Mouse (Mus musculus) kidney, adult 2 months (tissue): Measurements from ENCODE around the gene 1700123K08Rik. TPM values are rescaled to one million over a fixed set of nuclear protein-coding genes. Genes with fewer than 3 reads are reported as not detected.
"Not testable (repeated sequence)": the region's sequence is repeated elsewhere in the genome, so short reads cannot be mapped to it uniquely, and the experiment has no call there.

Experiments used
- DNase-seq: peaks from one replicate; pipeline ENCODE4 v3.0.0; 2021
- H3K27ac ChIP-seq: fragments of 200-500 bp; 2 replicates; pipeline ENCODE4 v1.5.1; 2012; ENCODE audit warnings: low read depth, low read length, control low read depth, inconsistent platforms; ENCODE audit not compliant: insufficient read depth
- H3K27me3 ChIP-seq: fragments of 200-500 bp; replicated peaks from 2 replicates; pipeline ENCODE4 v1.6.1; 2012; ENCODE audit warnings: mild to moderate bottlenecking, moderate library complexity, low read length, inconsistent platforms; ENCODE audit not compliant: control insufficient read depth, insufficient read depth
- H3K36me3 ChIP-seq: fragments of 200-500 bp; 2 replicates; pipeline ENCODE4 v1.6.1; 2012; ENCODE audit warnings: mild to moderate bottlenecking, moderate library complexity, low read length, inconsistent platforms; ENCODE audit not compliant: control insufficient read depth, insufficient read depth
- H3K4me1 ChIP-seq: fragments of 200-500 bp; 2 replicates; pipeline ENCODE4 v1.6.1; 2011; ENCODE audit warnings: low read length; ENCODE audit not compliant: control insufficient read depth, insufficient read depth
- H3K4me3 ChIP-seq: fragments of 200-500 bp; 2 replicates; pipeline ENCODE4 v1.5.1; 2011; ENCODE audit warnings: mild to moderate bottlenecking, low read depth, low read length, control low read depth; ENCODE audit not compliant: insufficient read depth
- CTCF ChIP-seq: fragments of 200-500 bp; conservative IDR thresholded peaks from 2 replicates; pipeline ENCODE4 v1.5.1; 2011; ENCODE audit warnings: low read depth, mild to moderate bottlenecking, control low read depth, low read length, moderate library complexity, mixed read lengths; ENCODE audit not compliant: insufficient read depth, insufficient read length
- POLR2A ChIP-seq: fragments of 200-500 bp; IDR thresholded peaks from one replicate; pipeline ENCODE4 v1.6.1; 2011; ENCODE audit warnings: low read depth, low read length, control low read depth
- WGBS: fragments of 180-500 bp; shearing (Covaris S2); methylation state at CpG from one replicate; pipeline ENCODE4 v1.1.7; 2018; 5-methylcytosine and 5-hydroxymethylcytosine counted together
- polyA plus RNA-seq: library from polyadenylated mRNA; depleted of rRNA; stranded (reverse); fragments of >200 nt; gene quantifications from 2 replicates; pipeline ENCODE4 v1.2.3, GENCODE M21; 2012; rRNA removed

Gene 1700123K08Rik
- polyA plus RNA-seq: not detected in 2 replicates

- H3K4me1 ChIP-seq: not testable (repeated sequence)
Observed at GRCm38 (mm10) chr5:138564612-138565011, at the start of gene 1700123K08Rik. TSS of gene 1700123K08Rik (minus strand) at chr5:138564712.

GRCm38 (mm10) chr5:138587396-138587795 is 22.9 kb upstream of the 1700123K08Rik start:
- Histone ChIP-seq H3K27me3 (no peaks in the 10 kb centered on the region), H3K36me3 (no peaks in the 10 kb centered on the region), H3K27ac (peak overlapping the region; percentile 35; the same call in 1 of the 2 replicates), H3K4me1 (peaks cover 4% of the 10 kb centered on the region; the same call in 1 of the 2 replicates), H3K4me3 (no peak overlapping the region)
- no peak for TF ChIP-seq POLR2A
- no peak for TF ChIP-seq CTCF
- DNase-seq: peak; percentile 78
- WGBS: 73% methylated on average over 6 of the region's 6 CpGs

More at GRCm38 (mm10) chr5:138564612-138565011, at the start of gene 1700123K08Rik:
- H3K27me3 ChIP-seq, DNase-seq, H3K36me3 ChIP-seq, H3K27ac ChIP-seq, H3K4me3 ChIP-seq: not testable (repeated sequence)
- WGBS: 68% methylated on average over 2 of the region's 2 CpGs

GRCm38 (mm10) chr5:138571623-138572022 is 7.1 kb upstream of the 1700123K08Rik start:
- Histone ChIP-seq H3K4me1 (no peaks in the 10 kb centered on the region), H3K36me3 (no peaks in the 10 kb centered on the region), H3K4me3 (no peak overlapping the region), H3K27ac (no peak overlapping the region), H3K27me3 (no peaks in the 10 kb centered on the region)
- no peak; the same call in 1 of the 2 replicates for TF ChIP-seq CTCF
- no peak for TF ChIP-seq POLR2A
- DNase-seq: peak; percentile 9
- 55% methylated on average over 4 of the region's 4 CpGs for WGBS

GRCm38 (mm10) chr5:138552718-138553117 is 11.8 kb downstream of the 1700123K08Rik start:
- 65% methylated on average over 1 of the region's 1 CpGs for WGBS
- H3K4me3 ChIP-seq: no peak overlapping the region
- no peaks in the 10 kb centered on the region for H3K4me1 ChIP-seq
- H3K27ac ChIP-seq: no peak overlapping the region
- H3K27me3 ChIP-seq: no peaks in the 10 kb centered on the region
- 0 out of 2 replicates have a peak, but pooled peaks have one; percentile 15 for TF ChIP-seq CTCF
- no peak for TF ChIP-seq POLR2A
- no peak for DNase-seq
- H3K36me3 ChIP-seq: no peaks in the 10 kb centered on the region

- 81% methylated on average over 1 of the region's 1 CpGs for WGBS
- H3K4me1 ChIP-seq: no peaks in the 10 kb centered on the region
- no peaks in the 10 kb centered on the region for H3K36me3 ChIP-seq
- H3K27ac ChIP-seq: no peak overlapping the region
- DNase-seq: no peak
- no peaks in the 10 kb centered on the region for H3K27me3 ChIP-seq
- no peak overlapping the region for H3K4me3 ChIP-seq
- TF ChIP-seq POLR2A (no peak), CTCF (no peak)
Observed at GRCm38 (mm10) chr5:138532491-138532890, 32.0 kb downstream of the 1700123K08Rik start.

Other genes with a start within 250 kb of the 1700123K08Rik start
- gene Pvrig, start 222.8 kb downstream of the 1700123K08Rik start, polyA plus RNA-seq: 0.11 and 0.33 TPM in 2 replicates
- 4.2 and 5.6 TPM in 2 replicates for gene Zfp157, start 123.2 kb downstream of the 1700123K08Rik start, polyA plus RNA-seq
- 5.0 and 7.1 TPM in 2 replicates for gene Zfp68, start 55.0 kb upstream of the 1700123K08Rik start, polyA plus RNA-seq
- 2.5 and 3.0 TPM in 2 replicates for gene A430033K04Rik, start 58.1 kb upstream of the 1700123K08Rik start, polyA plus RNA-seq
- 49.5 and 65.6 TPM in 2 replicates for gene Fam20c, start 189.8 kb upstream of the 1700123K08Rik start, polyA plus RNA-seq